Mouse (Mus musculus) adipocyte (in vitro differentiated cells): ENCODE data around the gene Tbx10.
A peak's percentile ranks its signal among the peaks of the same experiment; 100 is the strongest.
"Not testable (repeated sequence)": the region's sequence is repeated elsewhere in the genome, so short reads cannot be mapped to it uniquely, and the experiment has no call there.

Source experiments
- DNase-seq: peaks from one replicate; pipeline ENCODE4 v3.0.0-alpha.2; 2016; ENCODE audit warnings: low spot score

Gene Tbx10

GRCm38 (mm10) chr19:4004331-4004730 is 11.8 kb downstream of the Tbx10 start:
- no peak for DNase-seq

DNA sequence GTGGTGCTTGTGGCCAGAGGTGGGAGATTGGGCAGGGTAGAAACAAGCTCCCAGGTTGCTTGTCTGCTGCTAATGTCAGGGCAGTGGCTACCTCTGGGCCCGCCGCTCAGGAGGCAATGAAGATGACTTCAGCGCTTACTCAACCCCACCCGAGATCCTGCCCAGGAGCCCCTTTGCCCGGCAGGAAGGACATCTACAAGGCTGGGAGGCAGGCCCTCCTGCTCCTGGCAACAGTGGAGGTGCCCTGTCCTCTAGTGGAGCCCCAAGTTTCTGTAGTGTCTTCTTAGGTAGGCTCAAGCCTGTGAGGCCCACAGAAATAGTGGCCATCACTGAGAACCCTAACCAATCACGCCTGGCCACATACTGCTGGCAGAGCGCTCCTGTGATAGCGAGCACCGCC is 12.5 kb downstream of the Tbx10 start:
- no peak for DNase-seq

DNA sequence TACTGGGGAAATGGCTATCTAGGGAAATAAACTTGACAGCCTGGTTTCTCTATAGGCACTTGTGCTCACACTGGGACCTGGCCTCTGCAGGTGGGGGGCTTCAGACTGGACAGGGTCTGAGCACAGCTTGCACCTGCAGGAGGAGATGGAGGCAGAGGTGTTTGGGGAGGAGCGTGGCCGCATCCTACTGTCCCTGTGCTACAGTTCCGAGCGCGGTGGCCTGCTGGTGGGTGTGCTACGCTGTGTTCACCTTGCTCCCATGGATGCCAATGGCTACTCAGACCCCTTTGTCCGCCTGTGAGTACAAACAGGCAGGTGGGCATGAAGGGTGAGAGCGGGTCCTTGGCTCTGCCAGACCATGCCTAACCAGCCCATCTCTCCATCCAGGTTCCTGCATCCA is 13.4 kb downstream of the Tbx10 start:
- DNase-seq = no peak

DNA sequence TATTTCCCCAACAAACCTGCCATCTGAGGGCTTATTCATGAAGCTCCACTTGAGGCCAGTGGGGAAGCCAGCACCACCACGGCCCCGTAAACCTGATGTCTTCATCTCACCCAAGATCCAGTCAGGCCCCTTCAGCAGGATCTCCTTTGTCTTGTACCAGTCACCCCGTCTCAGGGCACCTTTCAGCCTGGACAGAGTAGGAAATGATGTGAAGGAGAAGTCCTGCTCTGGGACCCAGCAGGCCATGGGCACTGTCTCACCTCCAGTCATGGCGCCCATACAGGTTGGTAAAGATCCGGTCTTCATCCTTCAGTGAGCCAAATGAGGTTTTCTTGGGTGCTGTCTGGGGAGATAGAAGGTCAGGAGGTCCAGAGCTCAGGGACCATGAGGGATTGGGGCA is 18.5 kb downstream of the Tbx10 start:
- no peak for DNase-seq

GRCm38 (mm10) chr19:4012432-4013022 is 20.0 kb downstream of the Tbx10 start, which contains the start of gene Ndufv1:
Gene Ndufv1 (minus strand): TSS chr19:4012806.
- peak; percentile 100 for DNase-seq

DNA sequence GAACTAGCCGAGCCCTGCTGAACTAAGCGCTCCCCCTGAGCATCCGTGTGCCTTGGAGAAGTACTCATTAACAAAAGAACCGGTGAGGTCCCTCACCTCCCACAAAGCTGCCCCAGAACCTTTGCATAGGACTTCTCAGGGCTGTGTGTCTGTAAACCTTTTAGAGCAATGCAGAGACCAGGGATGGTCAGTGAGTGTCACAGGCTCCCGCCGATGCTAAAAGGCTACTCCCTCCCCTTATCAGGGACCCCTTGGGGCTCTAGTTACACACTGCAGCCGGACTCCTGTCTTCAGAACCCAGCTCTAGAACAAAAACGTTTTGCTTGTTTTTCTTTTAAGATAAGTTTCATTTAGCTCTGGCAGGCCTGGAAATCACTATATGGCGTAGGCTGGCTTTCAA is 20.5 kb downstream of the Tbx10 start:
- DNase-seq = no peak

- DNase-seq = no peak
Observed at GRCm38 (mm10) chr19:4014802-4015201, 22.2 kb downstream of the Tbx10 start.

- DNase-seq = no peak
Observed at GRCm38 (mm10) chr19:4015635-4016034, 23.1 kb downstream of the Tbx10 start.

DNA sequence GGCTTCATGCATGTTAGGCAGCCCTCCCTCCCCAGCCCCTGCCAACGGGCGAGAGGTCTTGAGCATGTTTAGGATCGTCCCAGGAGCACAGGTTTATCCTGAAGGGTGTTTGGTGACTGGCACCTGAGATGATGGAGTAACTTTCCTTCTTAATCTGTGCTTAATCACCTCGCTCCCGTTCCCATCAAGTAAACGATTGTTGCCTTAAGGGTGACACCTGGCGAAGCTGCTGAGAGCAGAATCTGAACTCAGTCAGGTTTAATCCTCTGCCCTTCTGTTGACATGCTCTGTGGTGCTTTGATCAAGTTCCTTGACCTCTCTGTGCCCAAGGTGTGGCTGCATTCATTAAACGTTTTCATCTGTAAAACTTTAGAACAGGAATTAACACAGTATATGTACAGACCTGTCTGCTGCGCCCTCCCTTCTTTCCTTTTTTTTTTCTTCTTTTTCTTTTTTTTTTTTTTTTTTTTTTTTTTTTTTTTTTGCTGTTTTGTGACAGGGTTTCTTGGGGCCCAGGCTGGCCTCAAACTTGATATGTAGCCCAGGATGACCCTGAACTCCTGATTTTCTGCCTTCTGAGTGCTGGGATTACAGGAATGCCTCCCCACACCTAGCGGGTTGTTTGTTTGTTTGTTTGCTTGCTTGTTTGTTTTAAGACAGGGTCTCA is 25.5 kb downstream of the Tbx10 start:
- DNase-seq = no peak

DNA sequence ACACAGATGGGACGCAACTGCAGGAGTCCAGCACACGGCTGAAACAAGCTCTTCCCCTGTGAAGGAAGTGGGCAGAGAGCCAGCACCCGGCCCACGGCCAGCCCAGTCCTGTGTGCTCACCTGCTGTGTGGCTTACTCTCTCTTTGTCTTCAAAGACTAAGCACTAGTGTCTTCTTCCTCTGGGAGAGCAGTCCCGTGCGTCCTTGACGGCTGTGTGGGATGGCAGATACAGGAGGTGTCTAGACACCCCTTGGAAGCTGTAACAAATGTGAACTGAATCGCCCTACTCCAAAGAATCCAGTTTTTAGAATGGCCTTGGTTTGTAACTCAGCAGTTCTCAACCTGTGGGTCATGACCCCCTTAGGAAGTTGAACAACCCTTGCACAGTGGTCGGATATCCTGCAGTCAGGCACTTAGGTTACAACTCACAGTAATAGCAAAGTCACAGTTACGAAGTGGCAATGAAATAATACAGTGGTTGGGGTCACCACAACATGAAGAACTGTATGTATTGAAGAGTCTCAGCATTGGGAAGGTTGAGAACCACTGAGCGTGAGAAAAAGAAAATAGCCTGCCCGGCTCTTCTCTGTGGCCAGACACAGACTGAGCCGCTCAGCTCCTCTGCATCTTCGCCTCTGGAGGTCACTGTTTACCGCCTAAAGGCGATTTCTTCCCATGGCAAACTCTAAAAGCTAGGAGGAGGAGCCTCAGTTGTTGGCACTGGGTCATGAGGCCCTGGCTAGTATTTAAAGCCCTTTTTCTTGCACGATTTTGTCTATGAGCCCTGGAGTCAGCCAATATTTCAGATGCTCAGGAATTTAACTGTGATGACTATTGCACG is 26.4 kb downstream of the Tbx10 start:
- peak; percentile 98 for DNase-seq

DNA sequence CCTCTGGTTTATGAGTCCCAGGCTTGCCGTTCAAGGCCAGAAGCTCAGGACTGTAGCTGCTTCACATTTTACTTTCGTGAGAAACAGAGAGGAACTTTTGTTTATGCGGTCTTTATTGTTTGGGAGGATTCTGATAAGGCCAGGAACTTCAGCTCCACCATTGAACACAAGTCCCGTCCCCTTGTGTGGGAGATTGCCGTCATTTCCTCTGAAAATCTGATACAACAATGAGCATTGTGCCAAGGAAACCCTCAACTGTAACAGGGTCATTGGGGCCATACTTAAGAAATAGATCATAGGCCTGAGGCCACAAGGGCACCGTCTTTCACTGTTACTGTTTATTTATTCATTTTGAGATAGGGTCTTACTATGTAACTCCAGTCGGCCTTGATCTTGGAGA is 30.6 kb downstream of the Tbx10 start:
- DNase-seq = no peak

- no peak for DNase-seq
Observed at GRCm38 (mm10) chr19:4027576-4027975, 35.0 kb downstream of the Tbx10 start.

DNA sequence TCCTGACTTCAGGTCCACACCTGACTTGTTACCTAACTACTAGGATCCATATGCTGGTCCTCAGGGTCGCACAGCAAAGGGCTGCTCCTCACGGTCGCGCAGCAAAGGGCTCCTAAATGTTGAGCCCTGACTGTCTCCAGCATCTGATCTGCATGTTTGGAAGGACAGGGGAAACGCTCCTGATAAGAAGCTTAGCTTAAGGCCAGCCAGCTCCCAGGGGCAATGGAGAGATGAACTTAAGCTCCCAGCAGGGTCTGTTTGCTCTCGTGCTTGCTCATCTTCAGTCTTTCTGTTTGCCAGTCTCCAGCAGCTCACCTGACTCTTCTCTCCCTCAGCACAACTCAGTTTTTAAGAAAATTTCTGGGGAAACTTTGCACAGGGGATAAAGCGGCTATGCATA is 40.1 kb downstream of the Tbx10 start:
- DNase-seq = no peak

DNA sequence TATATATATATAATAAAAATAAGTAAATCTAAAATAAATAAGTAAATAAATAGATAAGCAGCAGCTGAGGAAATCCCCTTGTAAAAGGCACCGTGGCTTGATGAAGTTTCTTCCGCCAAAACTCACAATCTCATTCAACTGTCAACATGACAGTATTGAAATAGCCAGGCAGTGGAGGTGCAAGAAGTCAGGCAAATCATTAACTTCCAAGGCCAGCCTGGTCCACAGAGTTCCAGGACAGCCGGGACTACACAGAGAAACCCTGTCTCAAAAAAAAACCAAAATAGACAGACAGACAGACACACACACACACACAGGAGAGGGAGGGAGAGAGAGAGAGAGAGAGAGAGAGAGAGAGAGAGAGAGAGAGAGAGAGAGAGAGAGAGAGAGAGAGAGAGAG is 40.7 kb downstream of the Tbx10 start:
- DNase-seq = no peak

DNA sequence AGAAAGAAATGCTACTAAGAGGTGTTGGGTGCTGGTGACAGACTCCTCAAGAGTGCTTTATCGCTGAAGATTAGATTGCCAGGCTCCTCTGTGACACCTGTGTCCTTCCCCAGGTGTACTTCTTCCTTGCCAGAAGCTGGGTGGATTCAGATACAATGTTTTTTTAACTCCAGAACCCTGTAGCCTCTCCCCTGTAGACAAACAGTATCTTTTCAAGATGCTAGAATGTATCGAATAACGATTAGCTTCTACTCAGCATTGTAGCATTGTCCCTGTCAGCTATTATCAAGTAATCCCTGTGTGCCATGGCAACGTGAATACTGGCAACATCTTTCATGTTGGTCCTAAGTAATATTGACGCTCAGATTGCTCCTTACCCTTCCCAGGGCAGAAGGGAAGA is 41.2 kb downstream of the Tbx10 start:
- no peak for DNase-seq

DNA sequence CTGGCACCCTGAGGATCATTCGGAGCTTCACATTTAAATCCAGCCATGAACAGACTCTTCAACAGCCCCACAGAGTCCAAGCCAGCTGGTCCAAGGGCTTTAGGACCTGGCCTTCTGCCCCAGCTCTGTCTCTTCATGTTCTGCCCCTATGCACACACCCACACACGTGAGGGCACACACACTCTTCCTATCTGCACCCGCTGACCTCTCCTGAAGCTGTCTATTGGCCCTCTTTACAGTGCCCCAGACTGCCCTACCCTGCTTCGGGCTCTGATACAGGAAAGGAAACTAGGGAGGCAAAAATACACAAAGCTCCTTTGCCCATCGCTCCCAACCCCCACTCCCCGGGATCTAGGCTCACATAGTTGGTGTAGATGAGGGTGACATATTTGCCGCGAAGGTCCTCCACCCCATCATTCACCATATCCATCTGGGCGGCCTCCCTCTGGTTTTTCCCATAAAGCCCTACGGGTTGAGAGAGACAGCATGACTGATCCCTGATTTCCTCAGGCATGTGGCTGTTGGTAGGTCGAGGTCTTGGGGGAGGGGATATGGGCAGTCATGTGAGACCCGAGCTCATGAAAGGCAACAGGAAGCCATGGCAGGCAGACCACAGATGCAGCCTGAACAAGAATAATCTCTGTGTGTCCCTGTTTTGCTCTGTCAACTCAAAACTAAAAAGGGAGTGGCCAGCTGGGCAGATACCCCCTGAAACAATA is 43.9 kb downstream of the Tbx10 start:
- DNase-seq = no peak

- DNase-seq = not testable (repeated sequence)
Observed at GRCm38 (mm10) chr19:4037154-4037787, 44.7 kb downstream of the Tbx10 start.

- DNase-seq = peak; percentile 92
Observed at GRCm38 (mm10) chr19:4037788-4038232, 45.3 kb downstream of the Tbx10 start, which contains the start of gene Gstp1. Gene Gstp1 (minus strand): TSS chr19:4037985.

GRCm38 (mm10) chr19:4040941-4041340 is 48.4 kb downstream of the Tbx10 start:
- not testable (repeated sequence) for DNase-seq

DNA sequence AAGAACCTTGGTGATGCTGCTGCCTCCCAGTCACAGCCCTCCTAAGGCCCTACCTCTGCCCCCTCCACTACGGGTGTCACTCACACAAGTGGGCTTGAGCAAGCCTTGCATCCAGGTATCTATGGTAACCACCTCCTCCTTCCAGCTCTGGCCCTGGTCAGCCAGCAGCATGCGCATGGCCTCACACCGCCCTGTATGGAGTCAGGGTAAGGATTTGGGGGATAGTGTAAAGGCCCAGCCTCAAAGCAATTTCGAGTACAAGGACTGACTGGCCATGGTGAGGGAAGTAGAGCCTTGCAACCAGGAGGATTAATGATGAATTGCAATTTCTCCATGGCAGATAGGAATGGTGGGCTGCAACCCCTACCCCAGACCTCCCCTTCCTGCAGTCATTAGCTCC is 48.9 kb downstream of the Tbx10 start:
- DNase-seq = not testable (repeated sequence)

GRCm38 (mm10) chr19:4042124-4042523 is 49.6 kb downstream of the Tbx10 start:
- DNase-seq = no peak

GRCm38 (mm10) chr19:4044109-4044508 is 51.6 kb downstream of the Tbx10 start:
- DNase-seq = not testable (repeated sequence)
